Mouse (Mus musculus): ENCODE data around the gene Nsg2.
A peak's percentile ranks its signal among the peaks of the same experiment; 100 is the strongest.

Nsg2 gene

GRCm38 (mm10) chr11:32075163-32075562 is 74.9 kb downstream of the Nsg2 start:
- DNase-seq (ENCODE audit: low read depth, low spot score) = no peak

GRCm38 (mm10) chr11:32083462-32083861 is 83.2 kb downstream of the Nsg2 start:
- DNase-seq (ENCODE audit: low read depth, low spot score) = peak; percentile 91

- DNase-seq (ENCODE audit: low read depth, low spot score) = no peak
Observed at GRCm38 (mm10) chr11:32086525-32086924, 86.3 kb downstream of the Nsg2 start.

GRCm38 (mm10) chr11:32087376-32087775 is 87.1 kb downstream of the Nsg2 start:
- peak; percentile 94 for DNase-seq (ENCODE audit: low read depth, low spot score)

- no peak for DNase-seq (ENCODE audit: low read depth, low spot score)
Observed at GRCm38 (mm10) chr11:32087779-32088442, 87.6 kb downstream of the Nsg2 start.

- no peak for DNase-seq (ENCODE audit: low read depth, low spot score)
Observed at GRCm38 (mm10) chr11:32095793-32096192, 95.5 kb downstream of the Nsg2 start.

GRCm38 (mm10) chr11:32096346-32096745 is 96.1 kb downstream of the Nsg2 start:
- DNase-seq (ENCODE audit: low read depth, low spot score) = no peak

- DNase-seq (ENCODE audit: low read depth, low spot score) = no peak
Observed at GRCm38 (mm10) chr11:32101059-32101632, 100.9 kb downstream of the Nsg2 start.

- no peak for DNase-seq (ENCODE audit: low read depth, low spot score)
Observed at GRCm38 (mm10) chr11:32102976-32103375, 102.7 kb downstream of the Nsg2 start.

GRCm38 (mm10) chr11:32104406-32105116 is 104.3 kb downstream of the Nsg2 start:
- DNase-seq (ENCODE audit: low read depth, low spot score) = no peak

- DNase-seq (ENCODE audit: low read depth, low spot score) = no peak
Observed at GRCm38 (mm10) chr11:32105750-32106646, 105.7 kb downstream of the Nsg2 start.

GRCm38 (mm10) chr11:32106647-32106985 is 106.4 kb downstream of the Nsg2 start:
- DNase-seq (ENCODE audit: low read depth, low spot score) = no peak

GRCm38 (mm10) chr11:32108441-32108840 is 108.2 kb downstream of the Nsg2 start:
- no peak for DNase-seq (ENCODE audit: low read depth, low spot score)

Measured in telencephalon, adult 2 months (tissue).